Mouse (Mus musculus) stomach, embryonic 15.5 days (tissue): Measurements from ENCODE around the gene Hhatl. TPM values are rescaled to one million over a fixed set of nuclear protein-coding genes. Genes with fewer than 3 reads are reported as not detected.

Source experiments
- ATAC-seq: fragments of 200-750 bp; cut with Nextera tagmentation; 2 replicates; pipeline ENCODE4 v1.8.0; 2017; ENCODE audit warnings: low read depth, moderate number of reproducible peaks, moderate TSS enrichment; ENCODE audit not compliant: insufficient read depth, low FRiP score
- H3K27ac ChIP-seq: fragments of 300-500 bp; sonication (generic); 2 replicates; pipeline ENCODE4 v1.5.1; 2015; ENCODE audit warnings: mild to moderate bottlenecking, inconsistent platforms
- H3K27me3 ChIP-seq: fragments of 300-500 bp; sonication (generic); replicated peaks from 2 replicates; pipeline ENCODE4 v1.6.1; 2015; ENCODE audit warnings: inconsistent platforms
- H3K36me3 ChIP-seq: fragments of 300-500 bp; sonication (generic); 2 replicates; pipeline ENCODE4 v1.6.1; 2015; ENCODE audit warnings: inconsistent platforms
- H3K4me1 ChIP-seq: fragments of 300-500 bp; sonication (generic); 2 replicates; pipeline ENCODE4 v1.6.1; 2015; ENCODE audit warnings: inconsistent platforms
- H3K4me2 ChIP-seq: fragments of 300-500 bp; sonication (generic); 2 replicates; pipeline ENCODE4 v1.6.1; 2015; ENCODE audit warnings: mild to moderate bottlenecking, inconsistent platforms
- H3K4me3 ChIP-seq: fragments of 300-500 bp; sonication (generic); replicated peaks from 2 replicates; pipeline ENCODE4 v1.5.1; 2015; ENCODE audit warnings: inconsistent platforms
- H3K9ac ChIP-seq: fragments of 300-500 bp; sonication (generic); 2 replicates; pipeline ENCODE4 v1.6.1; 2015; ENCODE audit warnings: inconsistent platforms
- H3K9me3 ChIP-seq: fragments of 300-500 bp; sonication (generic); 2 replicates; pipeline ENCODE4 v1.6.1; 2016; ENCODE audit warnings: inconsistent platforms
- WGBS: fragments of 180-500 bp; shearing (Covaris S2); methylation state at CpG from one replicate; pipeline ENCODE4 v1.1.7; 2015; 5-methylcytosine and 5-hydroxymethylcytosine counted together
- polyA plus RNA-seq: library from polyadenylated mRNA; unstranded; fragments of >200 nt; fragmentation: Nextera tagmentation; extraction: Ambion mirVana; gene quantifications from 2 replicates; pipeline ENCODE4 v1.2.1, GENCODE M21; 2015

Hhatl gene
- polyA plus RNA-seq, result 1.2 and 1.9 TPM in 2 replicates

DNA sequence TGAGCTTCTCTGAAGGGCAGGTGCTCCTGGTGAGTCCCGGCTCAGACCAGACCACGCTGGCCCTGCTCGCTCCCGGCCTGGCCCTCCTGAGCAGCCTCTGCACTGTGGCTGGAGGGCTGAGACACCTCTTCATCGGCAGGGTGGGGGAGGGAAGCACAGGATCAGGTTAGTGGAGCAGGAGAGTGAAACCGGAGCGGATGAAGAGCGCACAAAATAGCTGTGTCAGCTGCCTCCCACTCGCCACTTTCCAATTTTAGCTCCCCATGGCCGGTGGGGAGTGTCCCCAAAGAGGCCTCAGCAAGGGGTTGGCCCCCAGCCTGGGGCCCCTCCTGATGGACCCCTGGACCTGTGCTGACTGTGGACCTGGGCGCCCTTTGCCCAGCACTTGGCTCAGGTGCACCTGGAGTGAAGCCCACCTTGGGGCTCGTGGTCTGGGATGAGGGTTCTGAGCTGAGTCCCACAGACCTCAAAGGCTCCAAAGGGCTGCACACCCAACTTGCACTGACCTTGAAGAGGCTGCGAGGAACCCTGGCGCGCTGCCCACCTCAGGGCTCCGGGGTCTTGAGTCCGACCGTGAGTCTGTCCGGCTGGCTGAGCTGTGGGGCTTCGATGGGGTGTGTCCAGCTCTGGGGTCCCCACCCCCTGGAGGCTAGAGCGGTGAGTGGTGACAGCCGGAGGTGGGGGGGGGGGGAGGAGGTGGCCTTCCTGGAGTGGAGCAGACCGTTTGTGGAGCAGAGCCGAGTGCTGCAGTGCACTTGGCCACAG lies at the start of gene Hhatl:
Gene Hhatl, minus strand, starts transcription at position 751 of the 765 bp plus-strand sequence.
- ATAC-seq, result no peak
- Histone ChIP-seq H3K27ac (no peak within 1 kb of the TSS), H3K9me3 (no peaks in the 10 kb centered on the region), H3K4me3 (no peak within 1 kb of the TSS), H3K36me3 (no peaks in the 10 kb centered on the region), H3K4me1 (peaks cover 20% of the 10 kb centered on the region; the same call in 1 of the 2 replicates), H3K9ac (no peak within 1 kb of the TSS), H3K4me2 (no peak within 1 kb of the TSS), H3K27me3 (no peaks in the 10 kb centered on the region)
- 51% methylated on average over 24 of the region's 24 CpGs for WGBS

DNA sequence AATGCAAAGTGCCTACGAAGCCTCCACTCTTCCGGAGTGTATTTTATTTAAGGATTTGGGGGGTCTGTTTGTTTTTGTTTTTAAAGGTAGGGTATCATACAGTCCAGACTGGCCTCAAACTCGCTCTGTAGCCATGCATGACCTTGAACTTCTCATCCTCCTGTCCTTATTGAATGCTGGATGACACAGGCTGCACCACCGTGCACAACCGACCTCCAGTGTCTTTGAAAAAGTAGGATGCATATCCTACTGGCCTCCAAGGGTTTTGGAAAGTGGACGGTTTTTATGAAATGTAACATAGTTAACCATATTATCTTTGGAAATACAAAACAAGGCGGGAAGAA lies 47.3 kb upstream of the Hhatl start:
- Histone ChIP-seq H3K27ac (no peak overlapping the region), H3K4me2 (peak overlapping the region; percentile 91), H3K36me3 (no peaks in the 10 kb centered on the region), H3K27me3 (no peaks in the 10 kb centered on the region), H3K4me1 (peaks cover 4% of the 10 kb centered on the region; the same call in 1 of the 2 replicates), H3K9ac (0 out of 2 replicates have a peak overlapping the region, but pooled peaks have one; percentile 25), H3K4me3 (peak overlapping the region; percentile 46), H3K9me3 (no peaks in the 10 kb centered on the region)
- ATAC-seq, result peak; percentile 11; the same call in 1 of the 2 replicates
- 34% methylated on average over 7 of the region's 7 CpGs for WGBS

DNA sequence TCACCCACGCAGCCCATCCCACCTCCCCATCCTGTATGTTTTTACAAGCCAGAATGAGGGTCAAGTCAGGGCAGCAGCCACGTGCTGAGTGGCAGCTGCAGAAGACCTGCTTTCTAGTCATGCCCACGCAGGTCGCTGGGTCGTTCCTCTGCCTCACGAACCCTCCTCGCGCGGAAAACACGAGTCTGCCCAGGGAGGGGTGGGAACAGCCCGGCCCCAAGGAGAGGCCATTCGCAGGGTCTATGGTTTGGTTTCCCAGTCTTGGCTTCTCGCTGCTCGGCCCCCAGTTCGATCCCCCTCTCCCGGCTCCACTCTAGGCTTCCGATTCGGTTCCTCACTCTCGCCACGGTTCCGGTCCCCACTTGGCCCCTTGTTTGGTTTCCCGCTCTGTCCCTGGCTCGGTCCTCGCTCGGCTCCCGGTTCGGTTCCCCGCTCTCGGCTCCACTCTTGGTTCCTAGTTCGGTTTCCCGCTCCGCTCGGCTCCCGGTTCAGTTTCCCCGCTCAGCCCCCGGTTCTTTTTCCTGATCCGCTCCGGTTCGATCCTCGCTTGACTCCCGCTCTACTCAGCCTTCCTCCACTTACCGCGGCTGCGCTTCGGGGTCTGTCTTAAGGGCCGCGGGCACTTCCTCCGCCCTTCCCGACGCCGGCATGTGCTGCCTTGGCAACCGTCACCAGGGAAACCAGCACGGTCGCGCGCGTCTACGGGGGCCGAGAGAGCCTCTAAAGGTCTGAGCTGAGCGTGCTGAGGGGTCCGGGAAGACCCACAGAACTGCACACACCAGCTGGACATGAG lies 46.7 kb upstream of the Hhatl start, which contains the start of gene Ccdc13:
Gene Ccdc13, minus strand, starts transcription at position 633 of the 793 bp plus-strand sequence.
- ATAC-seq, result peak; percentile 80
- Histone ChIP-seq H3K9ac (peak within 1 kb of the TSS; percentile 25), H3K4me1 (peaks cover 4% of the 10 kb centered on the region; the same call in 1 of the 2 replicates), H3K4me2 (peak within 1 kb of the TSS; percentile 91), H3K9me3 (no peaks in the 10 kb centered on the region), H3K4me3 (peak within 1 kb of the TSS; percentile 46), H3K27me3 (no peaks in the 10 kb centered on the region), H3K27ac (no peak within 1 kb of the TSS), H3K36me3 (no peaks in the 10 kb centered on the region)
- 5% methylated on average over 61 of the region's 61 CpGs for WGBS

DNA sequence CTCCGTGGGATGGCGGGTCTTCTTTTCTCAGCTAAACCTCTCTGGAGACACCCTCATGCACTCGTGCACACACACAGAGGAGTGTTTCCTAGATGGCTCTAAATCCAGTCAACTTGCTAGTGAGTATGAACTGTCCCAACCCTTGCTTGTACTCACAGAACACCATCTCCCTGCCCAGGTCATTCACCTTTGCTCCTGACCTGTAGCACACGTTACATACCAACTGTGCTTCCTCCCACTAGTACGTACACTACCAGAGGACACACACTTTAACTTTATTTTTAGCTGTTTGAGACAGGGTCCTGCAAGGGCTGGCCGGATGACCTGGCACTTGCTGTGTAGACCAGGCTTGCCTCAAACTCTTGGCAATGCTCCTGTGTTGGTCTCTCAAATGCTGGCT lies 45.7 kb upstream of the Hhatl start:
- WGBS, result 88% methylated on average over 6 of the region's 6 CpGs
- Histone ChIP-seq H3K4me3 (no peak overlapping the region), H3K4me1 (peaks cover 4% of the 10 kb centered on the region; the same call in 1 of the 2 replicates), H3K4me2 (no peak overlapping the region), H3K27me3 (no peaks in the 10 kb centered on the region), H3K27ac (no peak overlapping the region), H3K9me3 (no peaks in the 10 kb centered on the region), H3K36me3 (no peaks in the 10 kb centered on the region), H3K9ac (no peak overlapping the region)
- ATAC-seq, result no peak

GRCm38 (mm10) chr9:121833825-121834224 lies 41.5 kb upstream of the Hhatl start:
- Histone ChIP-seq H3K9ac (no peak overlapping the region), H3K27ac (no peak overlapping the region), H3K4me3 (no peak overlapping the region), H3K27me3 (no peaks in the 10 kb centered on the region), H3K9me3 (no peaks in the 10 kb centered on the region), H3K4me2 (no peak overlapping the region), H3K4me1 (peaks cover under 1% of the 10 kb centered on the region; the same call in 1 of the 2 replicates), H3K36me3 (no peaks in the 10 kb centered on the region)
- 83% methylated on average over 11 of the region's 11 CpGs for WGBS
- no peak for ATAC-seq

DNA sequence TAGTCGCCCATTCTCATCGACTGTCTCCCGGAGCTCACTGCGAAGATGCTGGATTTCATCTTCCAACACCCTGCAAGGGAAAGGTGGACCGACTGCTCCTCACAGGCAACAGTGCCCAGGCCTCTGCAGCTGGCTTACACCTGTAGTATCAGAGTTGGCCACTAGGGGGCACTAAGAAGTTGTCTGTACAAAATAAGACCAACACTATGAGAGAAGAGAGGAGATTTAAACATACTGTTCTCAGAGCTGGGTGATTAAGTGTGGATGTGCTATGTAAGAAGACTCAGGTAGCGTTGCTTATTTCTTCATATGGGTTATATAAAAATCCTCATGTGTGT lies 38.6 kb upstream of the Hhatl start:
- Histone ChIP-seq H3K4me1 (no peaks in the 10 kb centered on the region), H3K9ac (no peak overlapping the region), H3K9me3 (no peaks in the 10 kb centered on the region), H3K27me3 (no peaks in the 10 kb centered on the region), H3K4me2 (no peak overlapping the region), H3K36me3 (no peaks in the 10 kb centered on the region), H3K4me3 (no peak overlapping the region), H3K27ac (no peak overlapping the region)
- 28% methylated on average over 6 of the region's 6 CpGs for WGBS
- ATAC-seq, result no peak

- Histone ChIP-seq H3K4me1 (no peaks in the 10 kb centered on the region), H3K9me3 (no peaks in the 10 kb centered on the region), H3K36me3 (no peaks in the 10 kb centered on the region), H3K27me3 (no peaks in the 10 kb centered on the region), H3K4me3 (no peak overlapping the region), H3K9ac (no peak overlapping the region), H3K27ac (no peak overlapping the region), H3K4me2 (no peak overlapping the region)
- ATAC-seq, result no peak; the same call in 1 of the 2 replicates
- WGBS, result 72% methylated on average over 6 of the region's 6 CpGs
These were observed 38.1 kb upstream of the Hhatl start for GRCm38 (mm10) chr9:121830243-121830955.

DNA sequence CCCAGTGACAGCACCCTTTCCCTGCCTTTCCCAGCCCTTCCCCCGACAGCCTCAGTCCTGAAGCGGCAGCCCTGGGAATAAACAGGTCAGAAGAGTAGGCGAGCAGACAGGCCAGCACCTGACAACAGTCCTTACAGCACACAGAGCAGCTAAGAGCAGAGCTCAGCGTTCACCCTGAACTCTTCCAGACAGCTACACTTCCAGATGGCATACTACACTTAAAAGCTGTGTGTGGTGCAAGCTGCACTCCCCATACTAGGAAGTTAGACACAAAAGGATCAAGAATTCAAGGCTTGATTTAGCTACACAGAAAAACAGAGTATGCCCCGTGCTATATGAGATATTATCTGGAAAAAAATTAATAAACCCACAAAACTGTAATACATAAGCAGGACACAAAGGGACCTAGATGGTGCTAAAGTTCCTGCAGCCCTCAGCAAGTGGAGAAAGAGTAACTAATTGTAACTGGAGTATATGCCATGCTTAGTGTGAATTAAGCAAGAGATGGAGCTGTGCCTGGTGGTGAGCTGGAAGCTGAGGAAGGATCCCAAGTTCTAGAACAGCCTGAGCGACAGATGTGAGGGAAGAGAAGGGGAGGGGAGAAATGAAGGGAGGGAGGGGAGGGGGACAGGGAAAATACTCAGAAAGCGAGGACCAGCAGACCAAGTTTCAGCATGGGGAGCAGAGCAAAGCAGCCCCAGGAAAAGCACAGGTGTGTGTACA lies 37.1 kb upstream of the Hhatl start:
- Histone ChIP-seq H3K9ac (no peak overlapping the region), H3K4me3 (no peak overlapping the region), H3K9me3 (no peaks in the 10 kb centered on the region), H3K36me3 (no peaks in the 10 kb centered on the region), H3K27ac (no peak overlapping the region), H3K4me1 (no peaks in the 10 kb centered on the region), H3K4me2 (no peak overlapping the region), H3K27me3 (no peaks in the 10 kb centered on the region)
- WGBS, result 42% methylated on average over 7 of the region's 7 CpGs
- no peak for ATAC-seq

DNA sequence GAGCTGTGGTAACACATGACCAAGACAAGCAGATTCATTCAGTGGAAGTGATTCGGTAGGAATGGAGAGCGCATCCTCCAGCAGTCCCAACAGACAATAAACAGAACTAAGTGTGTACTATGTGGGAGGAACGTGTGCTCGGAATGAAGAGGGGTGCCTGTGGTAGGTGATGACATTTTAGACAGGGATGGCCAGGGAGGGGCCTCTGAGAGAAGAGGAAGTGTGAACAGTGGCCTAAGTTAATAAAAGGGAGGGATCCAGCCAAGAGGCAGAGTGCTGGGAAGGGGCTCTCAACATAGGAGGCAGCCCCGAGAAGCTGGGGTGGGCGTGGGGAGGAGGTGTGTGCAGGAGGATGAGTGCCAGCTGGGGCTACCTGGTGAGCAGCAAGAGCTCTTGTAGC lies 36.0 kb upstream of the Hhatl start:
- Histone ChIP-seq H3K4me1 (no peaks in the 10 kb centered on the region), H3K36me3 (no peaks in the 10 kb centered on the region), H3K4me2 (no peak overlapping the region), H3K27ac (no peak overlapping the region), H3K9me3 (no peaks in the 10 kb centered on the region), H3K9ac (no peak overlapping the region), H3K4me3 (no peak overlapping the region), H3K27me3 (no peaks in the 10 kb centered on the region)
- WGBS, result 71% methylated on average over 6 of the region's 6 CpGs
- ATAC-seq, result no peak

DNA sequence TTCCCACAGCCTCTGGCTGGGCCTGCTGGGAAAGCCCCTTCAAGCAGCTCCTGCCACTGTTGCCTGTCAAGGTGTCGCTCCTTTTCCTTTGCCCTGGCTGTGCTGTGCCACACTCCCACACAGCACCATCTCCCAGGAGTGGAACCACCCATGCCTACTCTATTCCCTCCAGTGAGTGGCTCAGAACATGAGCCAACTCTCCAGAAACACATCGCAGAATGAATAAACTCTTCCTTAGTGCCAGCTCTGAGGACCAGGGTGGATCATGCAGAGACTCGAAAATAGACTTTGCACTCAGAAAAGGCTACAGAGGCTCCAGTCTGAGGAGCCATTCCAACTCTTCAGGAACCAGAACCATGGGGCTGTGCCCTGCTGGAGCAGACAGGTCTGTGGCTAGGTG lies 34.0 kb upstream of the Hhatl start:
- Histone ChIP-seq H3K9me3 (no peaks in the 10 kb centered on the region), H3K27ac (no peak overlapping the region), H3K4me3 (no peak overlapping the region), H3K36me3 (no peaks in the 10 kb centered on the region), H3K9ac (no peak overlapping the region), H3K27me3 (no peaks in the 10 kb centered on the region), H3K4me2 (no peak overlapping the region), H3K4me1 (no peaks in the 10 kb centered on the region)
- no peak for ATAC-seq
- 82% methylated on average over 3 of the region's 3 CpGs for WGBS

- Histone ChIP-seq H3K36me3 (no peaks in the 10 kb centered on the region), H3K9ac (no peak overlapping the region), H3K4me3 (no peak overlapping the region), H3K27me3 (no peaks in the 10 kb centered on the region), H3K4me2 (no peak overlapping the region), H3K27ac (no peak overlapping the region), H3K9me3 (no peaks in the 10 kb centered on the region), H3K4me1 (0 out of 2 replicates have a peak, but pooled peaks cover 4% of the 10 kb centered on the region)
- 77% methylated on average over 7 of the region's 7 CpGs for WGBS
- ATAC-seq, result no peak
These were observed 31.7 kb upstream of the Hhatl start for GRCm38 (mm10) chr9:121823991-121824390.
